Mouse (Mus musculus) myocyte (in vitro differentiated cells): ENCODE measurements around the gene Shisa2. TPM values are rescaled to one million over a fixed set of nuclear protein-coding genes. Genes with fewer than 3 reads are reported as not detected.
A peak's percentile ranks its signal among the peaks of the same experiment; 100 is the strongest.

ENCODE experiments used
- H3K27me3 ChIP-seq: one replicate; pipeline ENCODE4 v1.6.1; 2011; ENCODE audit not compliant: control insufficient read depth, insufficient read depth, insufficient read length
- H3K36me3 ChIP-seq: one replicate; pipeline ENCODE4 v1.6.1; 2011; ENCODE audit not compliant: control insufficient read depth, insufficient read depth
- H3K4me2 ChIP-seq: one replicate; pipeline ENCODE4 v1.6.1; 2011; ENCODE audit warnings: low read depth, control low read depth
- H3K4me3 ChIP-seq: one replicate; pipeline ENCODE4 v1.5.1; 2011; ENCODE audit warnings: mild to moderate bottlenecking, control low read depth, moderate library complexity
- H3K79me2 ChIP-seq: one replicate; pipeline ENCODE4 v1.6.1; 2011; ENCODE audit not compliant: control insufficient read depth, insufficient read depth
- H3ac ChIP-seq: one replicate; pipeline ENCODE4 v1.6.1; 2011; ENCODE audit not compliant: control insufficient read depth, insufficient read length
- CEBPB ChIP-seq: IDR thresholded peaks from 2 replicates; pipeline ENCODE4 v1.6.1; 2011; ENCODE audit warnings: mild to moderate bottlenecking, moderate library complexity; ENCODE audit not compliant: poor library complexity, insufficient read depth, severe bottlenecking
- E2F4 ChIP-seq: IDR thresholded peaks from one replicate; pipeline ENCODE4 v1.6.1; 2011; ENCODE audit warnings: mild to moderate bottlenecking, control low read depth, moderate library complexity; ENCODE audit not compliant: insufficient read depth
- MAX ChIP-seq: IDR thresholded peaks from one replicate; pipeline ENCODE4 v1.6.1; 2011; ENCODE audit warnings: low read depth, mild to moderate bottlenecking, control low read depth
- MYOD1 ChIP-seq, 3 experiments: IDR thresholded peaks; one replicate each; pipeline ENCODE4 v1.6.1; 2011; ENCODE audit warnings: control low read depth in 2 of 3, low read depth in 2 of 3, mild to moderate bottlenecking in 2 of 3, moderate library complexity in 1 of 3; ENCODE audit not compliant: insufficient read length in 2 of 3, control insufficient read depth in 1 of 3
- MYOG ChIP-seq, 3 experiments: IDR thresholded peaks; one replicate each; pipeline ENCODE4 v1.6.1; 2011; ENCODE audit warnings: control low read depth in 2 of 3, low read depth in 2 of 3, mild to moderate bottlenecking in 2 of 3; ENCODE audit not compliant: insufficient read length in 2 of 3, control insufficient read depth in 1 of 3, insufficient read depth in 1 of 3
- POLR2A ChIP-seq: IDR thresholded peaks from one replicate; pipeline ENCODE4 v1.6.1; 2011; ENCODE audit warnings: low read depth, mild to moderate bottlenecking, control low read depth, moderate library complexity; ENCODE audit not compliant: insufficient read length
- POLR2AphosphoS2 ChIP-seq: IDR thresholded peaks from one replicate; pipeline ENCODE4 v1.6.1; 2011; ENCODE audit warnings: low read depth, control low read depth; ENCODE audit not compliant: insufficient read length
- REST ChIP-seq: IDR thresholded peaks from one replicate; pipeline ENCODE4 v1.6.1; 2011; ENCODE audit warnings: mild to moderate bottlenecking, control low read depth, moderate library complexity; ENCODE audit not compliant: insufficient read depth, insufficient read length
- SRF ChIP-seq: IDR thresholded peaks from one replicate; pipeline ENCODE4 v1.6.1; 2011; ENCODE audit warnings: low read depth; ENCODE audit not compliant: control insufficient read depth, insufficient read length
- TCF12 ChIP-seq: IDR thresholded peaks from one replicate; pipeline ENCODE4 v1.6.1; 2011; ENCODE audit warnings: mild to moderate bottlenecking, control low read depth; ENCODE audit not compliant: poor library complexity, insufficient read depth, severe bottlenecking
- TCF3 ChIP-seq: IDR thresholded peaks from one replicate; pipeline ENCODE4 v1.6.1; 2011; ENCODE audit warnings: low read depth, control low read depth; ENCODE audit not compliant: insufficient read length
- USF1 ChIP-seq: IDR thresholded peaks from one replicate; pipeline ENCODE4 v1.6.1; 2011; ENCODE audit warnings: low read depth, mild to moderate bottlenecking, control low read depth, moderate library complexity
- polyA plus RNA-seq: library from polyadenylated mRNA; unstranded; fragments of >200 nt; fragmentation: generic; extraction: Trizol; gene quantifications from one replicate; pipeline ENCODE4 v1.2.1, GENCODE M21; 2012; ENCODE audit warnings: missing spikeins

Shisa2 gene
- polyA plus RNA-seq, 1 experiment = 4.3 TPM

DNA sequence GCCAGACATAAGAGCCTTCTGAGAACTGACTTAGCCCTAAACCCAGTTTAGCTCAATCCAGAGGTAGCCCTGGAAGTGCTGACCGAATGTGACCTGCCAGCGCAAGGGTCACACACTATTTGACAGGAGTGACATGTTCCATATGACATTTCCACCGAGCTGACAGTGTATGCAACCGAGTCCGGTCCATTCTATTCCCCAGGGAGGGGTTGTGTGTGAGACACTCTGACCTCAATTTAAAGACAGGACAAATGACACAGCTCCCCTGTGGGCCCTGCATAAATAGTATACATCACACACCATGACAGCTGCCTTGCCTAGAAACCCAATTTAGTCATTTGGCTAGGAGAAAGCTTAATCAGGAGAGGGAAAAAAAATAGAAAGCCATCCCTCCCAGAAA, 16.7 kb downstream of the Shisa2 start:
- no peak overlapping the region for H3ac ChIP-seq
- no peaks in the 10 kb centered on the region for H3K79me2 ChIP-seq
- no peak overlapping the region for H3K4me3 ChIP-seq
- no peak overlapping the region for H3K4me2 ChIP-seq
- H3K27me3 ChIP-seq = no peaks in the 10 kb centered on the region
- no peaks in the 10 kb centered on the region for H3K36me3 ChIP-seq
- peak in 1 of 3 experiments; percentile 12 for TF ChIP-seq MYOD1 (IDR thresholded peaks at IDR 0.05; ENCODE audit: control insufficient read depth in 1 of 3, insufficient read length in 2 of 3, low read depth in 2 of 3)
- TF ChIP-seq SRF = no peak

DNA sequence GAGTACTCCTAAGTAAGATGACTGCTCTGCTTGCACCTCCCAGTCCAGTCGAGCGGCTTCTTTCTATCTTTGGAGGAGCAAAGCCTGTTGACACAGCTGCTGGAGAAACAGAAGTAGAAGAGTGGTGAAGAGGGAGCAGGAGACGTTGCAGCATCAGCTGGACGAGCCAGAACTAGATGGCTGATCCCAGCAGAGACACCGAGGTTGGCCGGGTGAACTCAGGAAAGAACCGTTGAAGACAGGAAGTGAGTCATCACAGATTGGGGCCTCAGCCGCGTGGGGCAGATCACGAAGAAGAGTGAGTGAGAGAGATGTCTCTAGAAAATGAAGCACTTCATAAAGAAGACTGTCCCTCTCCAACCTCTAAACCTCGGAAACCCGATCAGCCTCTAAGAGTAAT, 18.5 kb downstream of the Shisa2 start:
- Histone ChIP-seq H3K4me2 (peak overlapping the region; percentile 52), H3K27me3 (no peaks in the 10 kb centered on the region), H3K4me3 (no peak overlapping the region), H3ac (no peak overlapping the region), H3K36me3 (no peaks in the 10 kb centered on the region), H3K79me2 (no peaks in the 10 kb centered on the region)
- TF ChIP-seq MYOD1 (IDR thresholded peaks at IDR 0.05; ENCODE audit: control insufficient read depth in 1 of 3, insufficient read length in 2 of 3, low read depth in 2 of 3) (peak in 2 of 3 experiments; percentile 30 to 65), POLR2A (no peak), TCF3 (no peak), SRF (no peak), MYOG (IDR thresholded peaks at IDR 0.05; ENCODE audit: control insufficient read depth in 1 of 3, insufficient read depth in 1 of 3, insufficient read length in 2 of 3, low read depth in 2 of 3) (peak in 2 of 3 experiments; percentile 34 to 48), TCF12 (no peak), POLR2AphosphoS2 (no peak), E2F4 (no peak), USF1 (no peak)

DNA sequence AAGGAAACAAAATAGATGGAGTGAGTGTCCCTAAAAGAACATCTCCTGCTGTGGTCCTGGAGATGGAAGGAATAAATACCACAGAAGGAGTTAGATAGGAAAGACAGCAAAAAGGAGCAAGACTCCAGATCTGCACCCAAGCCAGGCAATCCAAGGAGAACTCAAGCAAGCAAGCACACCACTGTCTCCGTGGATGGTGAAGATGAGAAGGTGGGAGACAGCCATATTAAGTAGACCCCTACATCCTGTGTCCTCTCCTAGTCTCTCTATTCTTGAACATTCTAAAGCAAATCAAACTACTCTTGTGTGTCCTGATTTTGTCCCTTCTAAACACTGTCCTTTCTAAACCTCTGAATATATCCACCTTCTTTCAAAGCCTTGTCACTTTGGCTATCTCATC, 19.1 kb downstream of the Shisa2 start:
- no peak overlapping the region for H3K4me3 ChIP-seq
- H3K27me3 ChIP-seq = no peaks in the 10 kb centered on the region
- H3K4me2 ChIP-seq = peak overlapping the region; percentile 52
- TF ChIP-seq CEBPB = no peak
- no peak for TF ChIP-seq MAX
- H3K79me2 ChIP-seq = no peaks in the 10 kb centered on the region
- H3K36me3 ChIP-seq = no peaks in the 10 kb centered on the region
- no peak overlapping the region for H3ac ChIP-seq

DNA sequence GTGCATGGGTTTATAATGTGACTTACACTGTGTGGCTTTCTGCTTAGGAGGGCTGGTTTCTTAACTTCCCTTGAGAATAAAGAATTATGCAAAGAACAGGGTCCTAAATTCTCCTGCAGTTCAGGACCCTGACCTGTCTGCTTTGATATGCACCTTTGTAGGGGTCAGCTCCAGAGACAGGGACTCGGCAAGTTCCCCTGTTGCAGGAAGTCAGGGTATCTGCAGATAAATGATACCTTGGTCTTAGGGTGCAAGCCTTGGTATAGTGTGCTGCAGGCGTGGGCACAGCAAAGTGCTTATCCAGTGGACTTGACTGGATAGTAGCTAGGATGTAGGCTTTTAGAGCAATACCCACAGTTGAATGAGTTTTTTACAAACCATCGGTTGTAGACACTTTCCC, 19.8 kb downstream of the Shisa2 start:
- no peak for TF ChIP-seq MYOD1 (IDR thresholded peaks at IDR 0.05; ENCODE audit: control insufficient read depth in 1 of 3, insufficient read length in 2 of 3, low read depth in 2 of 3)
- no peak for TF ChIP-seq SRF
- no peak for TF ChIP-seq CEBPB
- TF ChIP-seq TCF12 = no peak
- TF ChIP-seq MAX = no peak
- TF ChIP-seq MYOG (IDR thresholded peaks at IDR 0.05; ENCODE audit: control insufficient read depth in 1 of 3, insufficient read depth in 1 of 3, insufficient read length in 2 of 3, low read depth in 2 of 3) = no peak
- no peak for TF ChIP-seq TCF3
- no peaks in the 10 kb centered on the region for H3K27me3 ChIP-seq
- no peak overlapping the region for H3K4me3 ChIP-seq
- H3K36me3 ChIP-seq = no peaks in the 10 kb centered on the region
- no peak overlapping the region for H3K4me2 ChIP-seq
- H3K79me2 ChIP-seq = no peaks in the 10 kb centered on the region
- no peak overlapping the region for H3ac ChIP-seq

DNA sequence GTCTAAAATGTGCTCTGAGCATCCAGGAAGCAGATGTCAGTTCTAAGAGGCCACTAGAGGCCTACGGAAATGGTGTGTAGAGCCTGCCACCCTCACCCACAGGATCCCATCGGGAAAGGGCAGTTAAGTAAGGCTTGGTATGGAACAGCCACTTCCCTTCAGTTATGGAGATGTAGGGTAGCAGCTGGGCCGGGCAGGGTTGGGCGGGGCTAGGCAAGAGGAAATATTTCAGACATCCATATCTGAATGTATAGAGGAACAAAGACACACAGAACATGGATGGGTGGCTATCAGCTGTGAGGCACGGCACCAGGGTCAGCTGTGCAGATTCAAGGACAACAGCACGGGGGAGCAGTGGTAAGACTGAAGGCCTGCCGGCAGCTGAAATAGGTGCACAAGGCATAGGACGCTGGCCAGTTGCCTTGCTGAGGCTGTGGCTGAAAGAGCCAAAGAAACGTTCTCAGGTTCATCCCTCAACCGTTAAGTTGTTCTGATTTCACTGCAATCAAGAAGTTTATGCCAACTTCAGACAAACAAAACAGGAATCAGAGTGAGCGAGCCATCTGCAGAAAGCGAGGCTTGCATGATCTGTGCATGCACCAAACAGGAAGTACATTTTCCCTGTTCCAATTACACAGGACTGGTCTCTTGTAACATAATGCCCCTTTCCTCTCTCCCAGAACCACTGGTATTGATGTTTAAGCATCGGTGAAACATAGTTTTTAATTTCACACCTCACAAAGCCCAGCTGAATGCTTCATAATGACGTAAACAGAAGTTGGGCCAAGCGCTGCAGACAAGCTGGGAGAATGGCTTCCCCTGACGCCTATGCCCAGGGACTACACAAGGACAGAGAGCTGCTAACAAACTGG, 22.0 kb downstream of the Shisa2 start:
- no peaks in the 10 kb centered on the region for H3K27me3 ChIP-seq
- H3K4me3 ChIP-seq = no peak overlapping the region
- H3K4me2 ChIP-seq = no peak overlapping the region
- H3ac ChIP-seq = no peak overlapping the region
- no peaks in the 10 kb centered on the region for H3K36me3 ChIP-seq
- no peaks in the 10 kb centered on the region for H3K79me2 ChIP-seq
- no peak for TF ChIP-seq REST
- TF ChIP-seq POLR2A = no peak
- TF ChIP-seq POLR2AphosphoS2 = no peak
- peak in 2 of 3 experiments; percentile 34 to 45 for TF ChIP-seq MYOG (IDR thresholded peaks at IDR 0.05; ENCODE audit: control insufficient read depth in 1 of 3, insufficient read depth in 1 of 3, insufficient read length in 2 of 3, low read depth in 2 of 3)
- peak in 1 of 3 experiments; percentile 53 for TF ChIP-seq MYOD1 (IDR thresholded peaks at IDR 0.05; ENCODE audit: control insufficient read depth in 1 of 3, insufficient read length in 2 of 3, low read depth in 2 of 3)
